Mouse (Mus musculus) kidney, postnatal 25 days (tissue): ENCODE data around the gene Tmc5.

Experiments used
- DNase-seq, 2 experiments: peaks; one replicate each; pipeline ENCODE4 v3.0.0; 2021; ENCODE audit warnings: mixed read lengths in 2 of 2

Gene Tmc5

GRCm38 (mm10) chr7:118597201-118597600 lies at the start of gene Tmc5:
Gene Tmc5, plus strand, starts transcription at chr7:118597297.
- peak in 1 of 2 experiments; percentile 41 for DNase-seq

GRCm38 (mm10) chr7:118547451-118547850 lies 49.6 kb upstream of the Tmc5 start:
- DNase-seq, result no peak

GRCm38 (mm10) chr7:118553881-118554280 lies 43.2 kb upstream of the Tmc5 start:
- DNase-seq, result no peak

GRCm38 (mm10) chr7:118554290-118554689 lies 42.8 kb upstream of the Tmc5 start:
- no peak for DNase-seq

- no peak for DNase-seq
Observed at GRCm38 (mm10) chr7:118569121-118569543, 28.0 kb upstream of the Tmc5 start.

- DNase-seq, result no peak
Observed at GRCm38 (mm10) chr7:118571350-118571749, 25.7 kb upstream of the Tmc5 start.

- no peak for DNase-seq
Observed at GRCm38 (mm10) chr7:118572039-118572438, 25.1 kb upstream of the Tmc5 start.

GRCm38 (mm10) chr7:118578269-118578668 lies 18.8 kb upstream of the Tmc5 start:
- no peak for DNase-seq

- no peak for DNase-seq
Observed at GRCm38 (mm10) chr7:118579938-118580337, 17.2 kb upstream of the Tmc5 start.

GRCm38 (mm10) chr7:118583821-118584220 lies 13.3 kb upstream of the Tmc5 start:
- no peak for DNase-seq

- peak; percentile 61 to 77 for DNase-seq
Observed at GRCm38 (mm10) chr7:118584257-118584907, 12.7 kb upstream of the Tmc5 start, which contains the start of gene Tmc7. Gene Tmc7, minus strand, starts transcription at chr7:118584736.

GRCm38 (mm10) chr7:118584926-118585325 lies 12.2 kb upstream of the Tmc5 start:
- DNase-seq, result no peak

GRCm38 (mm10) chr7:118585856-118586255 lies 11.2 kb upstream of the Tmc5 start:
- DNase-seq, result peak; percentile 27 to 68

- DNase-seq, result no peak
Observed at GRCm38 (mm10) chr7:118590726-118591305, 6.3 kb upstream of the Tmc5 start.

GRCm38 (mm10) chr7:118592146-118592545 lies 5.0 kb upstream of the Tmc5 start:
- DNase-seq, result no peak

- DNase-seq, result peak in 1 of 2 experiments; percentile 41
Observed at GRCm38 (mm10) chr7:118593567-118594407, 3.3 kb upstream of the Tmc5 start.

GRCm38 (mm10) chr7:118594611-118595010 lies 2.5 kb upstream of the Tmc5 start:
- no peak for DNase-seq

- peak; percentile 93 to 99 for DNase-seq
Observed at GRCm38 (mm10) chr7:118595228-118595627, 1.9 kb upstream of the Tmc5 start.

GRCm38 (mm10) chr7:118596271-118596670 lies 826 bp upstream of the Tmc5 start:
- no peak for DNase-seq

GRCm38 (mm10) chr7:118599954-118600631 lies 3.0 kb downstream of the Tmc5 start:
- peak; percentile 44 to 65 for DNase-seq

GRCm38 (mm10) chr7:118604842-118605241 lies 7.7 kb downstream of the Tmc5 start:
- DNase-seq, result peak; percentile 56 to 70

- DNase-seq, result no peak
Observed at GRCm38 (mm10) chr7:118609815-118610214, 12.7 kb downstream of the Tmc5 start.

- no peak for DNase-seq
Observed at GRCm38 (mm10) chr7:118610721-118611120, 13.6 kb downstream of the Tmc5 start.
